Mouse (Mus musculus): Measurements from ENCODE around the gene St13.
A peak's percentile ranks its signal among the peaks of the same experiment; 100 is the strongest.

The St13 gene

DNA sequence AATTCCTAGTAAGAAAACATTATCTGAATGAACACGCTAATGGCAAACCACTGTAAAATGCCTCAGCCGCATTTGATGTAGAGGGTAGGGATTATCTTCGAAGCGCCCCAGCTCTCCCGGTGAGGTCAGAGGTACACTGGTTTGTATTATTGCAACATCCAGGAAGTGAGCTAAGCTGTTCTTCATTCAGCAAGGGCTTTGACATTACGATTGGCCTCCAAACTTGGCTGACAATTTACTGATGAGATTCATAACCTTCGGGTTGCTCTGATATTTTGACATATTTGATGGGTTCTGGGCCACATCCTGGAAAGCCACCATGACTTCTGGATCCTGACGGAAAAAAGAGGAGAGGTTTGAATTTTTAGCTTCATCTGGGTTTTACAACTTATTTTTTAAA lies 34.6 kb downstream of the St13 start:
- no peak for DNase-seq (ENCODE audit: low spot score)

DNA sequence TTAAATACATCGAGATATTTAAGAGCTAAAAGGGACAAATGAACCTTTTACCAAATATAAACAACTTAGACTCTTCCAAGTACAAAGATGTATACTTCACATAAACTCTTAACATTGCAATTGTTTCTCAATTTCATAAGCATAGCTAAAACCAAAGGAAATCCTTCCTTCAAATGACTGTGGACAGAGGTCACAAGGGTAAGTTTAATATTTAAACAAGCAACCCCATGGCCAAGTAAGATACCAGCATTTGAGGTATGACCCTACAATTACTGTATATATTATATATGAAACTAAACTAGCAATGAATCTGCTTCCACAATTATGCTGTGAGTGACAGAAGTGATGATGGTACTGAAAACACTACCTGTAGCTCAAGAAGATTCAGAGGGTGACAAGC lies 35.6 kb downstream of the St13 start:
- DNase-seq (ENCODE audit: low spot score) = no peak

DNA sequence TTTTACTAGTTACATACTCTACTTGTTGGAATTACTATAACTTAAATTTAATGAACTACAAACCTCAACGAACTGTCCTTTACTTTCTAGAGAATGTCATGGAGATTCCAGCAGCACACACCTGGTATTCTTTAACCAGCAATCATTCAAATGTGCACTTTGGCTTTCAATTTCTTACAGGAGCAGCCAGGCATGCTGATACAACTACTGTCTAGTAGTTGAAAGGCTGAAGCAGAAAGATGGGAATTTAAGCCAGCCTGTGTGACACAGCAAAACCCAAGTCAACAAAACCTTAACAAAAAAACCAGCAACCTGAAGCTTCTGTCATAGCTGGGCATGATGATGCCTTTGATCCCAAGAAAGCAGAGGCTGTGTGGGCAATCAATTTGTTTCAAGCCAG lies 37.4 kb downstream of the St13 start:
- no peak for DNase-seq (ENCODE audit: low spot score)

DNA sequence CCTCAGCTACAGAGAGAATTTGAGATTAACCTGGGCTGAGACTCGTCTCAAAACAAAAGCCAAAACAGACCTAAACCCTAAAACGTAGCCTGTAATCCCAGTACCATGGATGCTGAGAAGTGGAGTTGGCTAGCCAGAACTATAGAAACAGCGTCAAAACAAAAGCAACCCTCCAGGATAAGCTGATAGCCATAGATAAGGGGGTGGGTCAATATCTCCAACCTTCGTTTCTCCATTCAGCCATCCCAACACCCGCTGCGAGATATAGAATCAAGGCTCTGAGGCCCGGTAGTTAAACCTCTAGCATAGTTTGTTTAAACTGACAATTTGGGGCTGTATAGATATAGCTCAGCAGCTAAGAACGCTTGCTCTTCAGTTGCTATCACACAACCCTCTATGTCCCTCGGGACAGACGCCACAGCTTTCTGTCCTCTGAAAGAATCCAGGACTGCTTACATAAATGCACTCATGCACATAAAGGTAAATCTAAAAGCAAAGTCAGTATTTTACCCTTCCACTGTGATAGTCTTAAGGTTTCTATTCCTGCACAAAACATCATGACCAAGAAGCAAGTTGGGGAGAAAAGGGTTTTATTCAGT lies 38.4 kb downstream of the St13 start:
- DNase-seq (ENCODE audit: low spot score) = no peak

DNA sequence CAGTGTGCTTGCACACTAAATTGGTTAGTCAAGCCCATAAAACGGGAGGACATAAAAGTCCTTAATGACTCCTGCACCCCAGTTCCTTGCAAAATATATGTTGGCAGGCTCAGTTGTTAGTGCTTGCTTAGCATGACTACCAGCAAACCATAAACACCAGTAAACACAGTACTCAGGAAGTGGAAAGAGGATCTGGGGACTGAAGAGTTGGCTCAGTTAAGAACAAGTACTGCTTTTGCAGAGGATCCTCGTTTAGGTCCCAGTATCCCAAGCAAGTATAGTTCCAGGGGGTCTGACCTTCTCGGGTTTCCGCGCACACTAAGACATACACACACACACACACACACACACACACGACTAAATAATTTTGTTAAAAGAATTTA lies 38.9 kb downstream of the St13 start:
- DNase-seq (ENCODE audit: low spot score) = no peak

DNA sequence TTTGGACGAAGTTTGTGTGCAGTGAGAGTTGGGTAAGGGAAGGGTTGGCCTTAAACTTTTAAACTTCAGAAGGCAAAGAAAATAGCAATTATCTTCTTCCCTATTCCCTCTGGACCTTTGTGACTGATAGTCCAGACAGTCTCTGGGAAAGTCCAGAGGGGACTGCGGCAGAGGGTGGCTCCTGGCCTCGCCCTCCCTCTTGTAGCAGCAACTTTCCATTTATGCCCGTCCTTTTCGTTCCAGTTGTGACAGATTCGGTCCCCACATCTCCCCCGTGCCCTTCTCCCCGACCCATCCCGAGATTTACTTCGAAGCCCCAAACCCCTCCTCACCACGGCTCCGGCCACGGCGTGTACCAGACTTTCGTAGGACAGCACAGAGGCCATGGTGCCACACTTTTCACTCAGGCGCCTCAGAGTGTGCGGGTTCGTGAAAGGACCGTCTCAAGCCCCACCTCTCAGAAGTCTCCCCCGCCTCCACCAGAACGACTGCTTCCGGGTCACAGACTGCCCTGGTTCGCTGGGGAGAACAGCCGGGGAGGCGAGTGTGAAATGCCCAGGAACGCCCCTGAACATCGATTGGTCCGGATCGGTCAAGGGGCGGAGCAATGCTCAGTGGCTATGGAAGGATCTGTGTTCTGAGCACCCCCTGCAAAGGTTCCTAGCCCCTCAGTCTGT lies 39.4 kb downstream of the St13 start, which contains the start of gene Slc25a17:
Slc25a17 (minus strand) TSS at position 468 of the 677 bp plus-strand sequence.
- DNase-seq (ENCODE audit: low spot score) = peak; percentile 85

DNA sequence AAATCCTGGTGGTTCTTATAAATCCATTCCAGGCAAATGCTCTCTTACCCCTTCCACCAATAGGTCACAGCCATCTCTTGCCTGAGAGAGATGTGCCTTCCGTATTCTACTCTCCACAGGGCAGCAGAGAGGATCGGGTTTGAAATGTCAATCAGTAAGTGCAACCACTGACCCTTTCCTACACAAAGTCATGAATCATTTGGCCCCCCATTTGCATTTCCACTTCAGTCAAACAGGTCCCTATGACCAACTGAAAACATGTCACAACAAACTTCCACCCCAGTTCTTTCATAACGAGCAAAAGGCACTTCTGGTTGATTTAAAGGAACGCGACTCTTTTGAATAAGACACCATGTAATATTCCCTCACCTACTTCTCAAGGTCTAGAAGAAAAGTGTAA lies 40.5 kb downstream of the St13 start:
- no peak for DNase-seq (ENCODE audit: low spot score)

DNA sequence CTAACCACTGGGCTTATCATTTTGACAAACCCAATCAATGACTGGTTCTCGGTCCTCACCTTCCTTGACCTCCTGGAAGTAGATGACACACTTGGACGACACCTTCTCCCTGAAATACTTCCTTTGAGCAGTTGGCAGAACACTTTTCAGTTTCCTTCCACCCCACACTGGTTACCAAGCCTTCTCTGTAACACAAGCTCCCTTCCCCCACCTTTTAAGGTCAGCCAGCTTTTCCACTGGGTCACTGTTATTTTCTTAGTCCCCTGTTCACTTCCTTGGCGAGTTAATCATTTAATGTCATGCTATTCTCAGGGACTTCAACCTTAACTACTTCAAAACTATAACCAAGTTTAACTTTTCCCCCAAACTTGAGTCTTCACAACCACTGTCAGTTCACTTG lies 40.9 kb downstream of the St13 start:
- no peak for DNase-seq (ENCODE audit: low spot score)

DNA sequence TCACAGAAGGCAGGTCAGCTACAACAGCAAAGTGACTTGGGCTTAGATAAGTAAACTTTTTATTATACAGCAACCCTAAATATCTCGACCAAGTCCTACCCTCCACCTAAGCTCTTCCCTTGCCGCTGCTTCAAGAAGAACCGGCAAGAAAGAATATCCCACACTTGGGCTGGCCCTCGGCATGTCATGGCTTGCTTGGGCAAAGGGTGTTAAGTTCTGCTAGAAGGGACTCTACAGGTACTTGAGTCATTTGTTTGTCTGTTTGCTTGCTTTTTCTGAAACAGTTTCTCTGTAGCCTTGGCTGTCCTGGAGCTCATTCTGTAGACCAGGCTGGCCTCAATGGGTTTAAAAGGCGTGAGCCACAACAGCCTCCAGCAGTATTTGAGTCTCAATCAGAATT lies 42.9 kb downstream of the St13 start:
- DNase-seq (ENCODE audit: low spot score) = no peak

DNA sequence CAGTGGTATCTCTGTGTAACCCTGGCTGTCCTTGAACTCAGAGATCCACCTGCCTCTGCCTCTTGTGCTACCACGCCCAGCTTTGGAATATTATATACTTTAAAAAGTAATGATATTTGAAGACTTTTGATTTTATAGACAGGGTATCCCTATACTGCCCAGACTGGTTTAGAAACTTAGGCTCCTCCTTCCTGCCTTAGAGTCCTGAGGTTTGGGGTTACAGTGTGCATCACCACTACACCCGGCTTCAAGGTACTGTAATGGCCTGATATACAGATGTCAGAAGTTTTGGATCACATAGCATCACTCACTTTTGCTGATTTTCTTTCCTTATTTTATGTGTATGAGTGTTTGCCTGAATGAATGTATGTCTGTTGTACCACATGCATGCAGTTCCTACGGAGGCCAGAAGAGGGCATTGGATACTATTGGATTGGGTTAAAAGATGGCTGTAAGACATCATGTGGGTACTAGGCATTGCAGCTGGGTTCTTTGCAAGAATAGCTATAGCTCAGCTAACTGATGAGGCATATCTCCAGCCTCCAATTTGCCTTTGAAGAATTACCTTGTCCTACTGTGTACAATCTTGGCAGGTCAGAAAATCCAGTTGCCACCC lies 44.6 kb downstream of the St13 start:
- DNase-seq (ENCODE audit: low spot score) = no peak

DNA sequence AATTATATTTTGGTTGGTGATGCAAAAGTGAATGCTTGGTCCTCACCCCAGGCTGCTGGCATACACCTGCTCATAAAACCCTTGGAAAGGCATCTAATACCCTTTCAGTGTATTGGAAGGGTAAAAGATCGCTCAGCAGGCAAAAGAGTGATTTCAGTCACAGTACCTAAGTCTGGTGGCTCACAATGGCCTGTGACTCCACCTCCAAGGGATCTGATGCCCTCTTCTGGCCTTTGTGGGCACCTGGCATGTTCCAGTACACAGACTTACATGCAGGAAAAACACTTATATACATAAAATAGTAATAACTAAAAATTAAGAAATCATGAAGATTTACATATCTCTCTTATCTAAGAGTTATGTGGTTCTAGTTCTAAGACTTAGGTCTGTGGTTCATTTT lies 47.2 kb downstream of the St13 start:
- DNase-seq (ENCODE audit: low spot score) = no peak

DNA sequence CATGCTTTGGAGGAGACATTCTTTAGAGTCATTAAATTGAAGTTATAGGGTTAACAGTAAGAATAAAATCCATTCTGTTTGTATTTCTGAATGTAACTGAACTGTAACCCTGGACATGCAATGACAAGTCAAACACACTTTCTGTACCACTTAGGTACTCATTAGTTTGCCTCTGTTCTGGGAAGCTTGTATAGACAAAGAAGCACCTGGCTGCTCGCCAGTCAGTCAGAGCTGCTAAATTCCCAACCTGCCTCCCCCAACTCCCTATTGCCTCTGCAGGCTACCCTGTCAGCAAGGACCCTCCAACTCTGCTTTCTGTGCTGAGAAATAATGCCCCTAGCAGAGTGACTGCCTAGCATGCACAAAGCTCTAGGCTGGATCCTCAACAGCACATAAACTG lies 49.5 kb downstream of the St13 start:
- DNase-seq (ENCODE audit: low spot score) = no peak

DNA sequence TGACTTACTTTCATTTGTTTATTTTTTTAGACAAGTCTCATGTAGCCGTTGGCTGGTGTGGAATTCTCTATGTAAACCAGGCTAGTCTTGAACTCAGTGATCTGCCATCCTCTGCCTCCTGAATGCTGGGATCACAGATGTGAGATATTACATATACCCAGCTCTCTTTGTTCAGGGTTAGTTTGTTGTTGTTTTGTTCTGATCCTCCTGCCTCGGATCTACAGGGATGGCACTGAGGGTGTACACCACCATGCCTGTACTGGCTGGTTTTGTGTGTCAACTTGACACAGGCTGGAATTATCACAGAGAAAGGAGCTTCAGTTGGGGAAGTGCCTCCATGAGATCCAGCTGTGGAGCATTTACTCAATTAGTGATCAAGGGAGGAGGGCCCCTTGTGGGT lies 51.5 kb downstream of the St13 start:
- DNase-seq (ENCODE audit: low spot score) = no peak

DNA sequence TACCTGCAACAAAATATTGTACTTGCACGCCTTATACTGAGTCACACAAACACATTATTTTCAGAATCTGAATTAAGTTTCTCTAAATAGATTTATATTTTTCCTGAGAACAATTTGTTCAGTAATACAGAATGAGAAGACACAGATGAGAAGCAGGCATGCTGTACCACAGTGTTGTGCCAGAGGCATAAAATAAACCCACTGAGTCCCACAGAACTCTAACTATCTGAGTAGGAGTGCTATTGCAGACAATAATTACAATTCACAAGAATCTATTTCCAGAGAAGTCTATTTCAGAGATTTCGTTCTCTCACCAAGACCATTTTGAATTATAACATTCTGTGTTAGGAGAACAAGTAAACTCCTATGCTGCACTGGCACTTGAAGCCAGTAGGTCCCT lies 52.4 kb downstream of the St13 start:
- DNase-seq (ENCODE audit: low spot score) = no peak

DNA sequence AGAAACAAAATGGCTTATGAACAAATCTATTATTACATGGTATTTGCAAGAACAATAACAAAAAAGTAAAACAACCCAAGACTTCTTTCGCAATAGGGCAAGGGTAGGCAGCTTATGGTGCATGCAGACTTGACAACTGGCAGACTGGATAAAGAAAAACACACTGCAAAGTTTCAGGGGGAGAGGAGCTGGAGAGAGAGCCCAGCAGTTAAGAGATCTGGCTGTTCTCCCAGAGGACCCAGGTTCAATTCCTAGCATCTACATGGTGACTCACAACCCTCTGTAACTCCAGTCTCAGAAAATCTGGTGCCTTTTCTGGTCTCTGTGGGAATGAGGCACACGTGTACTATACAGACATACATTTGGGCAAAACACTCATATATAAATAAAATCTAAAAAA lies 58.5 kb downstream of the St13 start:
- no peak for DNase-seq (ENCODE audit: low spot score)

DNA sequence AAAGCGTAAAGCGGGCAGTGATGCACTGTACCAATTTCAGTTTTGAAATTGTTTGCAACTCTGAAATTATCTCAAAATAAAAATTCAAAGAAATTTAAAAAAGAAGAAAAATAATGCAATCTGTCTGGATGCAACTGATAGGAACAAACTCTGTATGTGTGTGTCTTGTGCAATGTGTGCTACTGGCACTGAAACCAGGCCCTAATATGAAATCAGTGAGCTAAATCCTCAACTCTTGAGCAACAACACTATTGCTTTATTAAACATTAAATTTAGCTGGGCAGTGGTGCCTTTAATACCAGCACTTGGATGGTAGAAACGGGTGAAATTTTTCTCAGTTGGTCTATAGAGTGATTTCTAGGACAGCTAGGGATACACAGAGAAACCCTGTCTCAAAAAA lies 60.7 kb downstream of the St13 start:
- no peak for DNase-seq (ENCODE audit: low spot score)

DNA sequence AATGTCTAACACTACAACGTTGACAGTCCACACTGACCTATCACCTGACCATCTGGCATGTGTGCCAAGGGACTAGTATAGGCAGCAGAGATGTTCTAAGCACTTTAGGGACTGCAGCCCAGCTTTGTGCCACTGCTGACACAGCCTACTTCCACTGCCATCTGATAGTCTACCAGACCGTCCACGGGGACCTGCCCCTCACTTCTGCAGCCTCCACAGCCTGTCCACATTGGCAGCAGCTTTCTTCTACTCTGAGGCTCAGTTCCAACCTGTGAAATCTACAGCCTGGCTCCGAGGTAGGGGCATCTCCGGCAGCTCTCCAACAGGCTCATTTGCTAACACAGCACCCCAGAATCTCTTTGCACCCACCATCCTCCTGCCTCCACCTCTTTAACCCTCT lies 63.4 kb downstream of the St13 start:
- no peak for DNase-seq (ENCODE audit: low spot score)

DNA sequence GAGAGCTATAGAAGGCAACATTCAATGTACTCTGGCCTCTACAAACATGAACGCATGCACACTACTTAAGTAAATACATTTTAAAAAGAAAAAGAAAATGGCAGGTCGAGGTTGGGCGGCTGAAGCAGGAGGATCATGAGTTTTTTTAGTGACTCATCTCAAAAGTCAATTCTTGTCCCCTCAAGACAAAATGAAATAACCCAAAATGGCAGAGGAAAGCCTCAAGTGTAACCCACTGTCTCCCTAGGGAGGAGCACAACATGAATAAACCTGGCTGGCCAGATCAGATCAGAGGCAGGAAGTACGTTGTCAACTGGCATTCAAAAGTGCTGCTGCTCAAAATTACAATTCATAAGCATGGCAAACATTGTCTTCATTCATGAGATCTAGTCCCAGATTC lies 67.4 kb downstream of the St13 start:
- no peak for DNase-seq (ENCODE audit: low spot score)

DNA sequence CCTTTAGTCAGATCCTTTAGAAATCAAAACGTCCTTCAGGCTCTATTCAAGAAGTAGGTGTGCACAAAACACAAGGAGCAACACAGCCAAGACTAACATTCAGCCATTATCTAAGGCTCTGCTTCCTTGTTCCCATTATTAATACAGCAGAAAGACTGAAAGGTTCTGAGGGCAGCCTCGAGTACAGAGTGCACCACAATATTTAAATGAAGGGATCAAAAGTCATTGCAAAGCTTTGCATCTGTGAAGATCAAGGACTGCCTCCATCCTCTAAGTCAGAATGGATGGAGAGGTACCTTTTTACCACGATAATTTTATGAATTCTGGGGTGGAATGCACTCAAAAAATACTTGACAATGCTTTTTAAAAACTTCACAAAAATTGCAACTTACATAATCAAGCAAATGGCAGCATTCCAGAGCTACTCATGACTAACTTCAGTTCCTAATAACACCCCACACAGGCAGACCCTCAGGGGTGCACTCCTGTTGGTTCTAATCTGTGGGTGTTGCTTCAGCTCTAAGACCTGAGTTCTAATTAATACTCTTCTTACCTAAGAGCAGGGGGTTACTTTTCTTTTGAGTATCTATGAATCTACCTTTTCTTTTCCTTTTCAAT lies 69.0 kb downstream of the St13 start:
- no peak for DNase-seq (ENCODE audit: low spot score)

DNA sequence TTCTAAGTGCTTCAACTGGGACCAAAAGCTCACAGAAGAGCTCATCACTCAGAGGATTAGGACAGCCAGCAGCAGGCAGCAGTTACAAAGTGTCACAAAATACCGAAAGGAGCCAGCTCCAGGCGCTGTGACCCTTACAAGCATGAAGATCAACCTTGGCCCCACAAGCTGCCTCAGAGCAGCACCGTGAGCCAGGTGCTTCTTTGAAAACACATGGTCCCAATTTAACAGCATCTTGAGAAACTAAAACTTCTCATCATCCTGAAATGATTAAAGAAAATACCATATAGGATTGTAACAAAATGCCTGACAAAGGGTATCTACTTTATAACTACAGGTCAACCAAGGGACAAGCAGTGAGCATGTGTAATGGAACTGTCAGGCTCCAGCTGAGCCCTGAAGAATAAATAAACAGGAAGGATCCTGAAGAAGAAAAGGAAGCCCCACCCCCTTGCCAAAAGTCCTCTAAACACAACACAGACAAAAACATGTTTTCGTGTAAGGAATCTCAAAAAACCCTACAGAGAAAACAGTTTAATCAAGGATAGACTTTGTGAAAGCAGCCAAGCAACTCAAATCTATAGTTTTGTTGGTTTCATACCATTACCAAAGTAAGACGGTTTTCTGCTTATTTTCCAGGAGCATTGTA lies 70.0 kb downstream of the St13 start:
- DNase-seq (ENCODE audit: low spot score) = no peak

DNA sequence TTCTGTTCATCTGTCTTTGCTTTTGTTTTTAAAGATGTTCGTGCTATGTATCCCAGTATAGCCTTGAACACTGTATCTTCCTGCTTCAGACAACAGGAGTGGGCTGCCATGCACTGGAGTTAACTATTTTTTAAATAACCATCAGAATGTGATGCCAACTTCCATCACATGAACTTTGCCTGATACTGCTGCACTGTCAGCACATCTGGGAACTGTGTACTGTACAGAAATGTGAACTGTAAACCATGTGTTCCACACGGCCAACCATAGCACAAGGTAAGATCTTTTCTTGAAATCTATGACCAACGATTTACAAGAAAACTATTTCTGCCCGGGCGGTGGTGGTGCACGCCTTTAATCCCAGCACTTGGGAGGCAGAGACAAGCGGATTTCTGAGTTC lies 72.4 kb downstream of the St13 start:
- DNase-seq (ENCODE audit: low spot score) = no peak

DNA sequence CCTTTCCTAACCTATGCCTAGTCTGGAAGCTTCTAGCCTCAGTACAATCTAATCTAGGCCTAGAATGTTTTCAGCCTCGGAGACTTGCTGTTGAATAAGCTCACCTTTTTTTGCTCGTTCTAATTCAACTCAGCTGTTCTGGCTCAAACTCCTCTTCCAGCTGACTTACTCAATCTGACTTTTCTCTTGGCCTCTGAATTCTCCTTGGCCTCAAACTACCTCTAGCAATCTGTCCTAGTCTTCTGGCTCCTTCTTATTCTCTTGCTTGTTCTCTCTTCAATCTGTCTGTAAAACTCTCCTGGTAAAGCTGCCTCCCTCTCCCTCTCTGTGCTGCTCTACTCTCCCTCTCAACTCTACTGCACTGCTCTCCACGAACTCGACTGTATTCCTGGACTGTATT lies 74.9 kb downstream of the St13 start:
- no peak for DNase-seq (ENCODE audit: low spot score)

DNA sequence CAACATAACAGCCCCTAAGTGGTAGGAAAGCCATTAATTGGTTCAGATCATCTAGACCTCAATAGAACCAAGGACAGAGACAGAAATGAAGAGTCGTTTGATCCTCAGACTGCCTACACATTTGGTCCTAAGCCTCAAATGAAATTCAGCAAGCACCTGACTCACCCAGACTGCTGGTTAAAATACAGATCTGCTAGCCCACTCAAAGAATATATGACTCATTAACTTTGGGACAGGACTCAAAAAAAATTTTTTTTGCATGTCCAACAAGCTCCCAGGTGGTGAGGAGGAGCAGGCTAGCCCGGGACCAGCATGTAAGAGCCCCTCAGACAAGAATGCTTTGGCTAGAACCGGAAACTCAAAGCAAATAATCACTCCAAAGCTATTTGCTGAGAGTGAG lies 79.7 kb downstream of the St13 start:
- no peak for DNase-seq (ENCODE audit: low spot score)
